Comparison of ENCODE assay signal across 30 mouse cellular contexts in the genomic region with DNA sequence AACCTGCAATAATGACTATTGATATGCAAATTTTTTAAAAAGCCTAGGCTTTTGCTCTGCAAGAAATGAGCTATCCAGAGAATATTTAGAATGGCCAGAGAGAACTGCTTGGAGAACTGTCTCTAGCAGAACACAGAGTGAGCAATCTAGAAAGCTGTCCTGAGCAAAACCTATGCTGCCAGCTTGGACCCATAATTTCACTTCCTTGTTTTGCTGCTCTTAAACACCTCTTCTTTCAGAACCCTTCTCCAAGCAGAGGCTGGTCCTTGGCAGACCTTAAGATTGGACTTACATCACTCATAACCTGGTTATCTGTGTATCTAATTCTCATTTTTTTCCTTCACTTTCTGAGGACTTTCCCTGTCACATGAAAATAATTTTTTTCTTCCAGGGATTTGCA. TPM values are rescaled to one million over a fixed set of nuclear protein-coding genes. Genes with fewer than 3 reads are reported as not detected.
DNase-seq lines count a peak whose midpoint lies in the region; ATAC-seq and TF ChIP-seq lines count a peak whose summit lies in the region.
"Had no signal": no experiment of that assay in that cellular context is flagged by ENCODE, and none has a peak within 500 bp of the region (broad histone marks: within the 10 kb centered on the region; RNA-seq: fewer than 3 reads in every experiment).

No protein-coding gene starts in this region.

- no peaks in the 10 kb centered on the region for H3K36me3 ChIP-seq in CH12.LX (replicated peaks in 1 of 2; ENCODE audit: control insufficient read depth in 1 of 2, insufficient read depth in 1 of 2, low read length in 1 of 2)
- H3K36me3 ChIP-seq in liver, postnatal 0 days (replicated peaks; ENCODE audit: insufficient read depth, low read length) = no peaks in the 10 kb centered on the region
- H3K36me3 ChIP-seq: embryonic facial prominence, embryonic 10.5 days; embryonic facial prominence, embryonic 12.5 days; forebrain, embryonic 15.5 days had no signal

- no peaks in the 10 kb centered on the region for H3K9me3 ChIP-seq in CH12.LX (replicated peaks; ENCODE audit: low read length)
- H3K9me3 ChIP-seq in liver, postnatal 0 days (ENCODE audit: low read length) = no peaks in the 10 kb centered on the region
- H3K9me3 ChIP-seq: embryonic facial prominence, embryonic 10.5 days; embryonic facial prominence, embryonic 12.5 days; forebrain, embryonic 13.5 days; forebrain, embryonic 15.5 days had no signal

- in situ Hi-C loops in CH12.LX (cut with MboI; ENCODE audit: low pct_ligation_motif_present, low pct_unique_long_range_greater_than_20kb, low sequenced_read_pairs) = no loop called here

- peaks cover 6 to 53% of the 10 kb centered on the region in 2 experiments for H3K4me1 ChIP-seq in CH12.LX (ENCODE audit: control insufficient read depth in 1 of 2, insufficient read depth in 2 of 2)
- no peaks in the 10 kb centered on the region for H3K4me1 ChIP-seq in liver, postnatal 0 days (ENCODE audit: insufficient read depth)
- H3K4me1 ChIP-seq: embryonic facial prominence, embryonic 10.5 days; embryonic facial prominence, embryonic 12.5 days; forebrain, embryonic 13.5 days; forebrain, embryonic 15.5 days had no signal

- H3K27me3 ChIP-seq in CH12.LX (replicated peaks) = no peaks in the 10 kb centered on the region
- H3K27me3 ChIP-seq in liver, postnatal 0 days (ENCODE audit: insufficient read depth, low read length) = no peaks in the 10 kb centered on the region
- H3K27me3 ChIP-seq: embryonic facial prominence, embryonic 12.5 days; forebrain, embryonic 13.5 days; forebrain, embryonic 15.5 days; Patski had no signal

- no peak overlapping the region for H3K27ac ChIP-seq in CH12.LX (ENCODE audit: insufficient read depth, low read depth)
- no peak overlapping the region for H3K27ac ChIP-seq in liver, postnatal 0 days (ENCODE audit: low read depth)
- H3K27ac ChIP-seq: embryonic facial prominence, embryonic 10.5 days; embryonic facial prominence, embryonic 12.5 days; forebrain, embryonic 13.5 days; forebrain, embryonic 15.5 days had no signal

- TF ChIP-seq CTCF in CH12.LX (conservative IDR thresholded peaks at IDR 0.05 in 1 of 2, IDR thresholded peaks at IDR 0.05 in 1 of 2; ENCODE audit: low read depth in 2 of 2, low read length in 2 of 2) = no peak
- TF ChIP-seq CTCF in liver, postnatal 0 days (IDR thresholded peaks at IDR 0.05; ENCODE audit: low read depth) = no peak

- TF ChIP-seq RAD21 in CH12.LX (IDR thresholded peaks at IDR 0.05; ENCODE audit: low read depth, low read length) = no peak

- H3K4me2 ChIP-seq in CH12.LX (ENCODE audit: insufficient read depth, low read depth, poor library complexity, severe bottlenecking) = no peak overlapping the region
- H3K4me2 ChIP-seq in liver, postnatal 0 days (ENCODE audit: low read depth, low read length) = no peak overlapping the region
- H3K4me2 ChIP-seq: embryonic facial prominence, embryonic 12.5 days; forebrain, embryonic 13.5 days; forebrain, embryonic 15.5 days had no signal

- dilution Hi-C loops in CH12.LX (cut with MboI; ENCODE audit: extremely low pct_ligation_motif_present, extremely low pct_unique_long_range_greater_than_20kb, low sequenced_read_pairs) = no loop called here

- TF ChIP-seq EP300 in CH12.LX (IDR thresholded peaks at IDR 0.05; ENCODE audit: low read length) = peak; percentile 66
- TF ChIP-seq EP300 in liver, postnatal 0 days (IDR thresholded peaks at IDR 0.05; ENCODE audit: low read depth) = no peak

- H3K79me2 ChIP-seq in CH12.LX (replicated peaks; ENCODE audit: control insufficient read depth, extremely low read depth, insufficient read depth, poor library complexity, severe bottlenecking) = no peaks in the 10 kb centered on the region

- peak; percentile 51; the same call in 1 of the 2 replicates for ATAC-seq in megakaryocyte, adult 5-6 weeks (ENCODE audit: poor library complexity, severe bottlenecking)
- ATAC-seq in neutrophil, adult 5-6 weeks (ENCODE audit: extremely low read depth, insufficient number of reproducible peaks, low FRiP score, poor library complexity, severe bottlenecking) = 0 out of 2 replicates have a peak, but pooled peaks have one; percentile 17
- no peak for ATAC-seq in liver, postnatal 0 days
- ATAC-seq: activated CD4-positive, CD25-positive, alpha-beta regulatory T cell, adult 4 months; CD4-positive, CD25-positive, alpha-beta regulatory T cell, adult 4 months; forebrain, embryonic 13.5 days; forebrain, embryonic 15.5 days; forebrain, postnatal 0 days; Patski had no signal

- no peak overlapping the region for H3K9ac ChIP-seq in CH12.LX (ENCODE audit: insufficient read depth, low read depth)
- H3K9ac ChIP-seq in liver, postnatal 0 days (replicated peaks) = no peak overlapping the region
- H3K9ac ChIP-seq: embryonic facial prominence, embryonic 12.5 days; forebrain, embryonic 13.5 days; forebrain, embryonic 15.5 days; forebrain, postnatal 0 days had no signal

- H3K4me3 ChIP-seq in CH12.LX (replicated peaks in 1 of 3; ENCODE audit: low read depth in 2 of 3, low read length in 2 of 3, poor library complexity in 1 of 3) = no peak overlapping the region
- no peak overlapping the region for H3K4me3 ChIP-seq in liver, postnatal 0 days (ENCODE audit: low read depth, low read length)
- H3K4me3 ChIP-seq: embryonic facial prominence, embryonic 10.5 days; embryonic facial prominence, embryonic 12.5 days; forebrain, embryonic 13.5 days; forebrain, embryonic 15.5 days had no signal

- no peak for TF ChIP-seq POLR2A in CH12.LX (IDR thresholded peaks at IDR 0.05; ENCODE audit: low read depth, low read length)

- DNase-seq in CH12.LX (ENCODE audit: extremely low read depth) (peak; percentile 41), MN1 (ENCODE audit: low spot score) (no peak)
- DNase-seq in ovary, postnatal 36 days (ENCODE audit: low spot score) = no peak
- DNase-seq in thymus, adult 18-20 months = no peak
- no peak for DNase-seq in liver, postnatal 0 days
- DNase-seq: adrenal gland, adult 8-10 months; adrenal gland, postnatal 14 days; adrenal gland, postnatal 36 days; B cell, adult 2 months; cerebellum, adult 11-12 months; cerebellum, adult 2 months; cerebellum, adult 9-10 months; cerebellum, postnatal 10 days; cerebellum, postnatal 25 days; forebrain, postnatal 0 days had no signal

TF ChIP-seq in CH12.LX, 34 proteins besides CTCF, POLR2A, EP300 and RAD21:
- peak; percentile 55 for TF ChIP-seq IRF4 (IDR thresholded peaks at IDR 0.05; ENCODE audit: low read depth, low read length)
- TF ChIP-seq TBP (conservative IDR thresholded peaks at IDR 0.05; ENCODE audit: low read depth, low read length) = no peak
- TF ChIP-seq MEF2A (IDR thresholded peaks at IDR 0.05; ENCODE audit: borderline replicate concordance, low read depth, low read length) = no peak

RNA-seq across cellular contexts. Expression of a gene that starts 8.9 kb away (rescaled TPM):
- total RNA-seq in CH12.LX (2012; rRNA removed) (not detected in 2 replicates), CH12.LX (2014; rRNA removed) (not detected in 2 replicates)
- not detected in 2 replicates for polyA plus RNA-seq in CH12.LX (2012; ENCODE audit: insufficient read length, low read depth)
- not detected in 2 replicates for total RNA-seq in megakaryocyte, adult 5-6 weeks (2015)
- not detected in 2 replicates for total RNA-seq in megakaryocyte, adult 5-6 weeks (2017)
- not detected in 2 replicates for total RNA-seq in neutrophil, adult 5-6 weeks (2017)
- polyA plus RNA-seq in liver, postnatal 0 days (2015; fragmentation: Nextera tagmentation; extraction: Ambion mirVana) = not detected in 2 replicates
- total RNA-seq: adrenal gland, adult 18-20 months; adrenal gland, adult 8-10 months; adrenal gland, postnatal 14 days; adrenal gland, postnatal 36 days; forebrain, postnatal 0 days; MEL had no signal
- polyA plus RNA-seq: activated CD4-positive, CD25-positive, alpha-beta regulatory T cell, adult 4 months; CD4-positive, CD25-positive, alpha-beta regulatory T cell, adult 4 months; cerebellum, adult 2 months; embryonic facial prominence, embryonic 10.5 days; embryonic facial prominence, embryonic 12.5 days; embryonic facial prominence, embryonic 14.5 days; forebrain, embryonic 11.5 days; forebrain, embryonic 15.5 days; Patski had no signal

RNA-seq across cellular contexts. Expression of a gene that starts 55.8 kb away (rescaled TPM):
- not detected in 2 replicates for total RNA-seq in CH12.LX (2012; rRNA removed)
- not detected in 2 replicates for total RNA-seq in CH12.LX (2014; rRNA removed)
- polyA plus RNA-seq in CH12.LX (2012; ENCODE audit: insufficient read length, low read depth) = not detected in 2 replicates
- total RNA-seq in megakaryocyte, adult 5-6 weeks (2015) = not detected in 2 replicates
- not detected in 2 replicates for total RNA-seq in megakaryocyte, adult 5-6 weeks (2017)
- total RNA-seq in neutrophil, adult 5-6 weeks (2017) = 0.35 TPM in 1 of 2 replicates, not detected in the other
- not detected in 2 replicates for polyA plus RNA-seq in liver, postnatal 0 days (2015; fragmentation: Nextera tagmentation; extraction: Ambion mirVana)
- total RNA-seq: adrenal gland, adult 18-20 months; adrenal gland, adult 8-10 months; adrenal gland, postnatal 14 days; adrenal gland, postnatal 36 days; ES-E14; forebrain, postnatal 0 days; MEL had no signal
- polyA plus RNA-seq: cerebellum, adult 2 months; cortical plate, adult 2 months; embryonic facial prominence, embryonic 10.5 days; embryonic facial prominence, embryonic 12.5 days; embryonic facial prominence, embryonic 14.5 days; forebrain, embryonic 11.5 days; forebrain, embryonic 13.5 days; forebrain, embryonic 15.5 days; forebrain, postnatal 0 days; Patski had no signal
